Mouse (Mus musculus) G1E (cell line): ENCODE measurements around the gene Mns1.

Experiments used
- CTCF ChIP-seq: IDR thresholded peaks from 2 replicates; pipeline ENCODE4 v1.5.1; 2012; ENCODE audit warnings: low read depth, low read length, inconsistent platforms, mixed read lengths
- POLR2AphosphoS5 ChIP-seq: IDR thresholded peaks from 2 replicates; pipeline ENCODE4 v1.6.1; 2012; ENCODE audit warnings: low read depth, low read length, inconsistent platforms; ENCODE audit not compliant: insufficient replicate concordance

DNA sequence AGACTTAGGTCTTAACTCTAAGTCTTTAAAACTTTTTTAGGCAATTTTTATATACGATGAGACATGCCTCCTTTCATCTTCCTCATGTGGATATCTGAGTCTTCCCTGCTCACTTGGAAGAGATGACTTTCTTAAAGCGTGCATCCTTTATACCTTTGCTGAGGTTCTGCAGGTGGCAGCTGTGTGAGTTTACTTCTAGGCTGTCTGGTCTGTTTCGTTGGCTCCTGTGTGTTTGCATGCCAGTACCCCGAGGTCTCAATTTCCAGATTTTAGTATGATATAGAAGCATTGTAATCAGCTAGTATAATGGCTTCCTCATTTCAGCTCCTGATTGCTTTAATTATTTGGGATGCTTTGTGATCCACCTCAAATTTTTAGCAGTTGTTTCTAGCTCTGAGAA, 48.9 kb upstream of the Mns1 start:
- TF ChIP-seq CTCF = no peak
- TF ChIP-seq POLR2AphosphoS5 = no peak
